Mouse (Mus musculus) liver, postnatal 0 days (tissue): ENCODE data around the gene Zfand2b. TPM values are rescaled to one million over a fixed set of nuclear protein-coding genes. Genes with fewer than 3 reads are reported as not detected.

ENCODE experiments used
- ATAC-seq: fragments of 200-750 bp; cut with Nextera tagmentation; 2 replicates; pipeline ENCODE4 v1.8.0; 2017; ENCODE audit warnings: mild to moderate bottlenecking, moderate library complexity
- DNase-seq: peaks from one replicate; pipeline ENCODE4 v3.0.0-alpha.2; 2016
- H3K27ac ChIP-seq: fragments of 300-500 bp; sonication (generic); 2 replicates; pipeline ENCODE4 v1.5.1; 2014; ENCODE audit warnings: antibody characterized with exemption, moderate library complexity, mild to moderate bottlenecking, low read depth
- H3K27me3 ChIP-seq: fragments of 300-500 bp; sonication (generic); 2 replicates; pipeline ENCODE4 v1.6.1; 2014; ENCODE audit warnings: low read length, control low read depth, mixed read lengths; ENCODE audit not compliant: insufficient read depth
- H3K36me3 ChIP-seq: fragments of 300-500 bp; sonication (generic); replicated peaks from 2 replicates; pipeline ENCODE4 v1.6.1; 2014; ENCODE audit warnings: mild to moderate bottlenecking, control low read depth, low read length, moderate library complexity, mixed read lengths; ENCODE audit not compliant: insufficient read depth
- H3K4me1 ChIP-seq: fragments of 300-500 bp; sonication (generic); 2 replicates; pipeline ENCODE4 v1.6.1; 2014; ENCODE audit warnings: antibody characterized with exemption, mild to moderate bottlenecking, control low read depth; ENCODE audit not compliant: insufficient read depth
- H3K4me2 ChIP-seq: fragments of 300-500 bp; sonication (generic); 2 replicates; pipeline ENCODE4 v1.6.1; 2014; ENCODE audit warnings: low read depth, mild to moderate bottlenecking, low read length, moderate library complexity, mixed read lengths
- H3K4me3 ChIP-seq: fragments of 300-500 bp; sonication (generic); 2 replicates; pipeline ENCODE4 v1.5.1; 2014; ENCODE audit warnings: low read depth, low read length
- H3K9ac ChIP-seq: fragments of 300-500 bp; sonication (generic); replicated peaks from 2 replicates; pipeline ENCODE4 v1.6.1; 2014; ENCODE audit warnings: mild to moderate bottlenecking, moderate library complexity
- H3K9me3 ChIP-seq: fragments of 300-500 bp; sonication (generic); 2 replicates; pipeline ENCODE4 v1.6.1; 2016; ENCODE audit warnings: mild to moderate bottlenecking, control low read depth, low read length, mixed read lengths
- CTCF ChIP-seq: sonication (generic); IDR thresholded peaks from 2 replicates; pipeline ENCODE4 v1.5.1; 2016; ENCODE audit warnings: antibody characterized with exemption, low read depth
- EP300 ChIP-seq: IDR thresholded peaks from 2 replicates; pipeline ENCODE4 v1.6.1; 2016; ENCODE audit warnings: antibody characterized with exemption, low read depth, mild to moderate bottlenecking
- WGBS: fragments of 180-500 bp; shearing (Covaris S2); extraction: QIAGEN DNeasy Blood & Tissue Kit; methylation state at CpG from one replicate; pipeline ENCODE4 v1.1.7; 2014; ENCODE audit not compliant: insufficient replicate concordance; 5-methylcytosine and 5-hydroxymethylcytosine counted together
- polyA plus RNA-seq: library from polyadenylated mRNA; unstranded; fragments of >200 nt; fragmentation: Nextera tagmentation; extraction: Ambion mirVana; gene quantifications from 2 replicates; pipeline ENCODE4 v1.2.1, GENCODE M21; 2015

Zfand2b gene
- polyA plus RNA-seq, 1 experiment from 2014 or later = 32.7 TPM

GRCm38 (mm10) chr1:75142301-75143261 is 25.9 kb upstream of the Zfand2b start, which contains the start of the genes Cnppd1 and Retreg2:
Gene Cnppd1 (minus strand): TSS chr1:75142711.
Gene Retreg2 (plus strand): TSS chr1:75142778.
- WGBS = 1% methylated on average over 82 of the region's 91 CpGs
- ATAC-seq (peak; percentile 82), DNase-seq (peak; percentile 98)
- H3K27ac ChIP-seq = peak within 1 kb of the TSS; percentile 99
- peaks cover 49% of the 10 kb centered on the region for H3K4me1 ChIP-seq
- peak within 1 kb of the TSS; percentile 76 for H3K4me3 ChIP-seq
- TF ChIP-seq EP300 = peak; percentile 49; the same call in 1 of the 2 replicates
- peak; percentile 79 for TF ChIP-seq CTCF
- H3K36me3 ChIP-seq = peaks cover 60% of the 10 kb centered on the region
- H3K9ac ChIP-seq = peak within 1 kb of the TSS; percentile 96
- no peaks in the 10 kb centered on the region for H3K27me3 ChIP-seq
- no peaks in the 10 kb centered on the region for H3K9me3 ChIP-seq
- H3K4me2 ChIP-seq = peak within 1 kb of the TSS; percentile 96

GRCm38 (mm10) chr1:75145589-75145988 is 22.9 kb upstream of the Zfand2b start:
- TF ChIP-seq CTCF = no peak
- peak; percentile 88 for TF ChIP-seq EP300
- H3K27me3 ChIP-seq = no peaks in the 10 kb centered on the region
- peaks cover 50% of the 10 kb centered on the region for H3K36me3 ChIP-seq
- ATAC-seq (no peak), DNase-seq (no peak)
- 0 out of 2 replicates have a peak overlapping the region, but pooled peaks have one; percentile 11 for H3K4me3 ChIP-seq
- H3K9me3 ChIP-seq = no peaks in the 10 kb centered on the region
- peak overlapping the region; percentile 96 for H3K4me2 ChIP-seq
- no peak overlapping the region; the same call in 1 of the 2 replicates for H3K27ac ChIP-seq
- no peak overlapping the region for H3K9ac ChIP-seq
- peaks cover 33% of the 10 kb centered on the region for H3K4me1 ChIP-seq
- 69% methylated on average over 3 of the region's 3 CpGs for WGBS

DNA sequence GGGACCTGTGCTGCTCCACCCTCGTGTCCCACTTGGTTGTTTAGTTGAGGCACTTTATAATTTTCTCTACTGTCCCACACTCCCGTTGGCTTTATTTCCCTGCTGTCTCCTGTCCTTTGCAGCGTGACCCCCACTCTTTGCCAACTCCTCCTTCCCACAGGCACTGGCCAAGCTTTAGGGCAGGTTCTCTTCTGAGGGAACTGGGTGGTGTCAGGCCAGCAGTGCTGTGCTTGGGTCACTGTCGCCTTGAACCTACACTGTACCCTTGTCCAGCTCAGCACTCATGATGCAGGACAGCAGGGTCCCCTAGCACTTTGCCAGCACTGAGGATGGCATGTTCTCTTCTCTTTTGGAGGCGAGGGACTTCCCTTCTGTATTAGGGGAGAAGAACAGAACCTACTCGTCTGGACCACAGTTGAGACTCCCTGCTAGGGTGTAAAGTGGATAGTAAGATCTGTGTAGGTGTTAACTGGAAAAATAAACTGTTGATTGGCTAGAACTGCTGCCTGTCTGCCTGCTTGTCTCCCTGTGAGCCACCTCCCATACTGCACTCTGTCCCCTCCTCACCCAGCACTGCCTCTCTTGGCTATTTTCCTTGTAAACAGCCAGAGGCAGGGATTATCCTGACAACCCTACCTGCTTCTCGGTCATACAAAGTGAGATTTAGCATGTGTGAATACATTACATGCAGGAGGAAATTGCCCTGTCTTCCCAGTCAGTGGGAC is 20.9 kb upstream of the Zfand2b start:
- peaks cover 50% of the 10 kb centered on the region for H3K36me3 ChIP-seq
- no peak overlapping the region for H3K4me2 ChIP-seq
- peak overlapping the region; percentile 84 for H3K27ac ChIP-seq
- H3K4me3 ChIP-seq = no peak overlapping the region
- H3K9ac ChIP-seq = 0 out of 2 replicates have a peak overlapping the region, but pooled peaks have one; percentile 1
- DNase-seq = no peak
- no peak for TF ChIP-seq CTCF
- no peak for TF ChIP-seq EP300
- H3K27me3 ChIP-seq = no peaks in the 10 kb centered on the region
- WGBS = 74% methylated on average over 7 of the region's 7 CpGs
- H3K4me1 ChIP-seq = peaks cover 27% of the 10 kb centered on the region
- ATAC-seq = peak; percentile 41
- H3K9me3 ChIP-seq = no peaks in the 10 kb centered on the region

DNA sequence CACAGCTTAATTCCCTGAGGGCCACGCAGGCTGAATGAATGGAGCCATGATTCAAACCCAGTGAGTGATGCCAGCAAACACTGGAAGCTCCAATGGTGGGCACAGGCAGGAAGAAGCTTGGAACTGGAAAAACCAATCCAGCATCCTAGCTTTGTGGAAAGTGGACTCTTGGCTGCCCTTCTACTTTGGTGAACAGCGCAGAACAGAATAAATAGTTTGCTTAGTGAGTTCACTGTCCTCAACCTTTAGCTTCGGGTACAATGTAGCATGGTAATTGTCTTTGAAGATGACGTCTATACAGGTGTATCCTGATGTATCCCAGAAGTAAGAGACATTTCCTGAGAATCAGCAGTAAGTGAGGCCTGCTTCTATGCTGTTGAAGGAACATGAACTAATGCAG is 19.7 kb upstream of the Zfand2b start:
- DNase-seq (no peak), ATAC-seq (peak; percentile 87)
- WGBS = 72% methylated on average over 4 of the region's 4 CpGs
- no peaks in the 10 kb centered on the region for H3K27me3 ChIP-seq
- no peaks in the 10 kb centered on the region for H3K9me3 ChIP-seq
- H3K36me3 ChIP-seq = peaks cover 50% of the 10 kb centered on the region
- no peak overlapping the region for H3K9ac ChIP-seq
- H3K4me3 ChIP-seq = no peak overlapping the region
- H3K4me1 ChIP-seq = peaks cover 21% of the 10 kb centered on the region
- H3K27ac ChIP-seq = peak overlapping the region; percentile 84
- 0 out of 2 replicates have a peak, but pooled peaks have one; percentile 47 for TF ChIP-seq EP300
- TF ChIP-seq CTCF = no peak
- H3K4me2 ChIP-seq = no peak overlapping the region

DNA sequence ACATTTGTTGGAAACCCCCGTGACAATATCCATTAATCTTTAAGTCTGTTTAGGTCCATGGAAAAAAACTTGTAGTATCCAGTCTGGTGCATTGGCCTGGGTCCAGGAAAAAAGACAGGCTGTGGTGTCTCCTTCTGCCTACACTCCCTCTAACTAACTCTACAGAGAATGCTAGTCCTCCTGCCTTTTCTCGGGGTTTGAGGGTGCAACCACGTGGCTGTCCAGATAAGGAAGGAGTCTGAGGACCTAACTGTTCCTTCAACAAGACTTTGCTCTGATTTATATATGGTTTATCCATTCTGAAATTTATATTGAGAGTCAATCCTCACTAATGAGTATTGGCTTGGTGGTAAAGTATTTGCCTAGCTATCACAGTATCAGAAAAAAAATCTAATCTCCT is 12.6 kb upstream of the Zfand2b start:
- no peak overlapping the region for H3K27ac ChIP-seq
- no peaks in the 10 kb centered on the region; the same call in 1 of the 2 replicates for H3K36me3 ChIP-seq
- H3K4me1 ChIP-seq = peaks cover 10% of the 10 kb centered on the region
- no peaks in the 10 kb centered on the region for H3K9me3 ChIP-seq
- H3K4me2 ChIP-seq = no peak overlapping the region
- H3K4me3 ChIP-seq = no peak overlapping the region
- H3K9ac ChIP-seq = no peak overlapping the region
- no peaks in the 10 kb centered on the region for H3K27me3 ChIP-seq
- TF ChIP-seq EP300 (no peak), CTCF (no peak)
- no peak for ATAC-seq
- WGBS = 39% methylated on average over 3 of the region's 3 CpGs
- no peak for DNase-seq

- H3K36me3 ChIP-seq = no peaks in the 10 kb centered on the region; the same call in 1 of the 2 replicates
- no peaks in the 10 kb centered on the region for H3K27me3 ChIP-seq
- H3K4me3 ChIP-seq = no peak overlapping the region
- no peak for TF ChIP-seq EP300
- TF ChIP-seq CTCF = no peak
- H3K4me2 ChIP-seq = no peak overlapping the region
- DNase-seq (no peak), ATAC-seq (no peak)
- H3K9ac ChIP-seq = no peak overlapping the region
- H3K9me3 ChIP-seq = no peaks in the 10 kb centered on the region
- no peak overlapping the region for H3K27ac ChIP-seq
- peaks cover 10% of the 10 kb centered on the region for H3K4me1 ChIP-seq
These were observed 9.5 kb upstream of the Zfand2b start for GRCm38 (mm10) chr1:75158990-75159389.
